Mouse (Mus musculus) MEL-GATA-1-ER (cell line): ENCODE data around the gene Nfat5.

Experiments used
- DNase-seq: peaks from one replicate; pipeline ENCODE4 v3.0.0-alpha.2; 2012; ENCODE audit warnings: low read depth; ENCODE audit errors: extremely low read depth

Gene Nfat5

GRCm38 (mm10) chr8:107292928-107293601 is at the start of gene Nfat5:
Gene Nfat5, plus strand, starts transcription at chr8:107293470.
- peak; percentile 53 for DNase-seq

DNA sequence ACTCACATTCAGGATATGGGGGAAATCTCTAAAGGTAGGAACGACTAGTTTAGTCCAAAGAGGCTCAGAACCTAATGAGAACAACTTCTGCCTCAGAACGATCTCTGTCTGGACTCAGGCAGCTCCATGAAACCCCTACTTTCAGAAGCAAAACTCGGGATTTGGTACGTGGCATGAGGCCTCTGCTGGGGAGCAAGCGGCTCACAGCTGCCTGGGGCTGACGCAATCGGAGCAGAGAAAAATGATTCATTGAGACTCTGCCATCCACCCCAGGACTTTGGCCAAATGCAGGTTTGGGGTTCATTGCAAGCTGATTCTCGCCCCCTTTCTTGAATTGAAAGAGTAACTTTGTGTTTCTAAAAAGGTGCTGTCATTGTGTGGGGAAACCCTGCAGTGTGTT is 49.1 kb upstream of the Nfat5 start:
- DNase-seq = no peak

DNA sequence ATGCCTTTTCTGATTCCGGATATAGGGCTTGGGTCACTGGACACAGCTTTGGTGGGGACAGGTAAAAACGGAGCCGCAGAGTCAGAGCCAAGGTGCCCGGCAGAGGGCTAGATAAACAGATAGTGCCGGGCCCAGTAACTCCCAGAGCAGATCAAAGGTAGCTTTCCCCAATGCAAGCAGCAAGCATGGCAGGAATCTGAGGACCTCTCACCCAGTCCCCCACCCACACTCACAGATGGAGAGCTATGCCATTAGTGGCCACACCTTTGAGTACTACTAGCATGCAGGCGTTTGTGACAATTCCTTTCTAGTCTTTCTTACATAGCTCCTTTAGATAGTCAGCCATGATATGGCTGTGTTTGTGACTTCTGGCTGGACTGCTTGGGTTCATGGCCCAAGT is 44.8 kb upstream of the Nfat5 start:
- no peak for DNase-seq

DNA sequence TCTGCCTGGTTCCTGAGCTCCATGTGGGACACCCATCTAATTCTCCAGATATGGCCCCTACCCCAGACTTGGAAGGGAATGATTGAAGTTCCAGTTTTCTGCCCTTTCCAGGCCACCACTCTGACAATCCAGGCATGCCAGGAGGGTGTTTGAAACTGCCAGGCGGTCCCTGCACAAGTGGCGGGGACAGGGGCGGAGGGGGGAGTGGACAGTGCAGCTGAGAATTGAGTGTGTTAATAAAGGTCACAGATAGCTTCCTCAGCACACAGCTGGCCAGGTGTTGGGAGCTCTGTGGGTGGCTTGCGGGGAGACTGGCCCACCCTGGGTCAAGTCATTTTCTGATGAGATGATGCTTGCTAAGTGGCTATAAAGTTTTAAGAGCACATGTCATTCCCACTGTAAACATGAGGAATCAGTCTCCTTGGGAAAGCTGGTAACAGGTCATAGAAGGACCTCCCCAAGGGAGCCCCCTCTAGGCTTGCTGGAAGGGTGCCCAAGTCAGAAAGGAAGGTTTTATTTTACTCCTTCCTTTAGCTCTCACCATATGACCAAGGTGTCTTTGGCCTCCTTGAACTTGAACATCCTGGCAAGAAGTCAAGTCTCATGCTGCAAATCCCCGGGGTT is 41.7 kb upstream of the Nfat5 start:
- DNase-seq = no peak

GRCm38 (mm10) chr8:107253121-107253520 is 40.1 kb upstream of the Nfat5 start:
- no peak for DNase-seq

DNA sequence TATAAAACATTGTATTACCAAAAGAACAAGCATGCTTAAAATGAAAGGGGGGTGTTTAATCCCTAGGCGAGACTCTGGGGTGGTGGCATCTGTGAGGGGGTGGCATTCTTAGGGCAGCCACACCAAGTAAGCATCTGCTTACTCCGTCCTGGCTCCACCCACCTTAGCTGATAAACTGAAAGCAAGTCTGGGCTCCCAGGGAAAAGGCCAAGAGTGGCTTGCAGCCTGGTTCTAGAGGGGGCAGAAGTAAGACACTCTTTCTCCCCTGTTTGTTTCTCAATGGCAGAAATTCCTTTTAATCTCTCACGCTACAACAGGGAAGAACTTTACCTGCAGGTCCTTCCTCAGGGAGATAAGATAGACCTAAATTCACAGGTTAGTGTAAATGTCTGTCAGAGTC is 38.9 kb upstream of the Nfat5 start:
- DNase-seq = peak; percentile 62

GRCm38 (mm10) chr8:107254951-107255457 is 38.3 kb upstream of the Nfat5 start:
- no peak for DNase-seq

DNA sequence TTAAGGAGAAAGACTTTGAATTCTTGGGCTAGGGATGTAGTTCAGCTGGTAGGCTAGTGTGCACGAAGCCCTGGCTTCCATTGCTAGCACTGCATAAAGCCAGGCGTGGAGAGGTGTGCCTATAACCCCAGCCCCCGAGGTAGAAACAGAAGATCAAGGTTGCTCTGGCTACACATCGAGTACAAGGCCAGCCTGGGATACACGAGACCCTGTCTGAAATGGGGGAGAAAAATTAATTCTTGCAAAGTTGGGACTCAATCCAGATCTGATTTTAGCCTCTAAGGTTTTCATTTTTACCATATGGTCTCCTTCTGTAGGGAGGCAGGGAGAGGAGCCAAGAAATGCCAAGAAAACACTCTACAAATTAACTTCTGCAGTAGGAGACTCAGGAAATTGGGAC is 36.0 kb upstream of the Nfat5 start:
- DNase-seq = no peak

DNA sequence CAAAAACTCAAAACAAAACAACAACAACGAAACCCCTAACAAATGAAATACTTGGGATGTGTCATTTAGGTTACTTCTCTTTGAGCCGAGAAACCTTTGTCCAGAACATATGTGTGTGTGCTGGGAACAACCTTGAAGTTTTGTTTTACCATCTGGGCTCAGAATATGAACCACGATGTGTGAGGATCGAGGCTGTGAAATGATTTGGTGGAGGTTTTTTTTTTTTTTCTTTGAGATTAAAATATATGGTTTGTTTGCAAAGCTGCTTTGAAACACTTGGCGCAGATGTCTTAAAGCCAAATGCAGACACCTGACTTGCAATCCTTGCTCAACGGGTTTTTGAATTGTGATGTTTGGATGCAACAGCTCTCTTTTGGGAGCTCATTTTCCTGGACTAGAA is 33.1 kb upstream of the Nfat5 start:
- no peak for DNase-seq

GRCm38 (mm10) chr8:107261172-107261571 is 32.1 kb upstream of the Nfat5 start:
- DNase-seq = no peak

GRCm38 (mm10) chr8:107262046-107262705 is 31.1 kb upstream of the Nfat5 start:
- no peak for DNase-seq

DNA sequence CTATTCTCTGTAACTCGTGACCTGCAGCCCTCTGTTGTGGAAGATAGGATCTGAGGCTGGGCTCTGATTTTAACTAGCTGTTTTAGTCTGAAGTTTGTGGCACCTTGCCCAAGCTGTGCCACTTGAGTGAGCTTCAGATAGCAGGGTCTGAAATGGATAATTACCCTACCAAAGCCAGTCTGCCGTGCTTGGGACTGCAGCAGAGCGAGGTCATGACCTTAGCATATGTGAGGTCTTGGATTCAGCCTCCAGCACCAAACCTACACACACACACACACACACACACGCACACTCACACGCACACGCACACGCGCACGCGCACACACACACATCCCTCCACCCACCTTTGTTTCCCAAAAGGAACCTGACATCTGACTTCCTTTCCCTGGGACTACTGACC is 27.5 kb upstream of the Nfat5 start:
- DNase-seq = no peak

DNA sequence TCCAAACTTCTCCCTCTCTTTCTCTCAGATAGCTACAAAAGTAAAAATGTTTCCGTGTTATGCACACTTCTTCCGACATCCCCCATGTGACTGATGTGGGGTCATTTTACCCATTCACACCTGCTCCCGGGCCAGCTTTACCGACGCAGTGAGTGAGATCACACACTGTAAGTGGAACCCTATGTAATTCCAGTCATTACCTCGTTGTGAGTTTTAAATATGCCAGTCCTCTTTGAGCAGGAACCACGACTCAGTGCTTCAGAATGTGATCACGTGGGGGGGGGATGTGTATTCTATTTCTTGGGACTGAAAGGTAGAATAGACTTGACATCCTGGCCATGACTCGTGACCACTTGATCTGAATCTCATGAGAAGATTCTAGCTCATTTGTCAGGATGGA is 24.8 kb upstream of the Nfat5 start:
- DNase-seq = no peak

DNA sequence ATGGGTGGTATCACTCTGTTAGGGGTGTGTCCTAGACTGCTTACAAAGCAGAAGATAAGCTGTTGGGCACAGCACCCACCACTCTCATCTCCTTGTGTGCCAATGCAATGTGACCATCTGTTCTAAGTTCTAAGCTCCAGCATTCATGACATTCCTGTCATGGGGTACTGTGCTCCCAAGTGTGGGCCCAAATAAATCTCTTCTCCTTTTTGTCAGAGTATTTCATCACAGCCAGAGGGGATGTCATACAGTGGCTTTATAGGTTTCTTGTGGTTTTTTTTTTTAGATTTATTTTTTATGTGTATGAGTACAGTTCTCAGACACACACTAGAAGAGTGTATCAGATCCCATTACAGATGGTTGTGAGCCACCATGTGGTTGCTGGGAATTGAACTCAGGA is 24.1 kb upstream of the Nfat5 start:
- DNase-seq = no peak

DNA sequence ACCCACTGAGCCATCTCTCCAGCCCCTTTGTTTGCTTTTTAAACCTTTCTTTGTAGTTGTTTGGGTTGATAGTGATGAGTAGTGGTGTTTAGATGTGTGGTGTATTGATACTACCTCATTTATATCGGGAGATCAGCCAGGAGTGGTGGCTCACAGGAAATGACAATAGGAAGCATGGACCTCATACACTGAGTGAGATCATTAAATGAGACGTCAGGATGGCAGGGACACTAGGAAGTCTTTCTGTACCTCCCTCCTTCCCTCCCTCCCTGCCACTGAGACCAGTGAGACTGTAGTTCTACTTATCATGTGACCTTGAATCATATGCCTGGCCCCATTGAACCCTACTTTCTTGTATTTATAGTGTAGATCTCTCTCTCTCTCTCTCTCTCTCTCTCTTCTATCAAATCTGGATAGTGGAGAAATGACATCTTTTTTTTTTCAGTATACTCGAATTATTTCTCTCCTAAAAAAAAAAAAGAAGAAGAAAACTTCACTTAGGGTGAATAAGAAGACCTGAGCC is 23.6 kb upstream of the Nfat5 start:
- DNase-seq = no peak

DNA sequence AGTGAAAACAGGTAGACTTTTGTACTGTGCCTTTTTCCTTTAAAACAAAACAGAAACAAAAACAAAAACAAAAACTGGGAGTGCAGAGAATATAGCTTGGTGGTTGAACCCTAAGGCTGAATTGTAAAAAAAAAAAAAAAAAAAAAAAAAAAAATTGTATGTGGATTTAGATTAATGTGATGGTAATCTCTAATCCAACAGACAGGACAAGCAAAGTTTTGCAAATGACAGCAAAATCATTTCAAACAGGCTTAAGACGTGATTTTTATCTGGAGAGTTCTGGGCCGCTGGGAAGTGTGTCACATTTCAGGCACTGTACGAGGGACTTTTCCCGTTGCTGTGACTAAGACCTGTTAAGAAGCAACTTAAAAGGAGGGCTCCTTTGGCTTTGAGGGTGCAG is 23.0 kb upstream of the Nfat5 start:
- DNase-seq = no peak

- no peak for DNase-seq
Measured at GRCm38 (mm10) chr8:107270751-107271150, 22.5 kb upstream of the Nfat5 start.

- no peak for DNase-seq
Measured at GRCm38 (mm10) chr8:107277323-107277883, 15.9 kb upstream of the Nfat5 start.

- DNase-seq = no peak
Measured at GRCm38 (mm10) chr8:107278571-107278970, 14.7 kb upstream of the Nfat5 start.

DNA sequence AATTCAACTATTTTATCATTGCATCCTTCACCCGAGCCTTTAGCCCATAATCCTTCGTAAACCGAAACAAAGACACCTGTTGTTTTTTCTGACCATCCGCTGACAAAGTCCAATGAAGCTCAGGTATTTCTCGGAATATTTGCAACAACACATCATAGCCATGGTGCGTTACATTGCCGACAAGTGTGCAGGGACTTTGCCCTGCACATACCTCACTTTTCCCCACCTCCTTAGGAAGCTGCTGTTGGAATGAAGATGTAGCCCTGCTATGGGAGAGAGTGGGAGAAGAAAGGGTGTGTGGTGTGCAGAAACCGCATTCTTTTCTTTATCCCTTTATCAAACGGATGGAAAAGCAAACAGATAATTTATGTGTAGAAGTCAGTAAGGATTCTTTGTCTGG is 6.6 kb upstream of the Nfat5 start:
- DNase-seq = no peak

DNA sequence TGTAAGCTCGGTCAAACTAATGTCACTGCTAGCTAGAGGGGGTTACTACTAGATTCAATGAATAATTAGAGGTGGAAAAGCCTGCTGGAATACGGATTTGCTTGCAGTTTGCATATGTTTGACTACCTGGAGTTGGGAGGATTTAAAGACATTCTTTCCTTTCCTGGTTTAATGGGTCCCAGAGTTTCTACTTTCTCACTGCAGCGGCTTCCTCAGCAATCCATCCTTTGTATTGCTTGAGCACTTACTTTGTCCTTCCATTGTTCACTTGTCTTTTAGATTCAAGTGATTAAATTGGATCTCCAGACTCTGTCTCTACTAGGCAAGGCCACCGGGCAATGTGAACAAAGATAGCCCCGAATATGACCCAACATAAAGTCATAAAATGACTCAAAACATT is 5.7 kb upstream of the Nfat5 start:
- DNase-seq = no peak

DNA sequence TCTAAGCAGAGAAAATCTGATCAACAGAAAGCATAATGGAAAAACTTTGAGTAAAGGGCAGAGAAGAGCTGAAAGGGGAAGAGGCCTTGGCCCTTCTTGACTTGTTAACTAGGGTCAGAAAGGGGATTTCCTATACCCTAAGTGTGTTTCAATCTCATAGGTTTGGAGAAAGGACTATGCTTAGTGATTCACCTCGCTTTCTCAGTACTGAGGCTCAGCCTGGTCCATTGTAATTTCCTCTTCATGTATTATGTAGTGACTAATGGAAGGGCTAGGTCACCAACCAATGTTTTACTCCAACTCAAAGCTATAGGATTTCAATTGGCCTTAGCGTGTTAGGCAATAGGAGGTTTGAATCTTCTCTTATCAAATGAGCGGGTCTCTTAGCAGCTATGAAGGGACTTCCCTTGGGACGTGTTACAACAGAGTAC is 2.1 kb upstream of the Nfat5 start:
- no peak for DNase-seq
